Mouse (Mus musculus) erythroblast, embryonic 14.5 days (primary cell): Measurements from ENCODE around the gene Capn5. TPM values are rescaled to one million over a fixed set of nuclear protein-coding genes. Genes with fewer than 3 reads are reported as not detected.
A peak's percentile ranks its signal among the peaks of the same experiment; 100 is the strongest.

Source experiments
- H3K27me3 ChIP-seq: 2 replicates; pipeline ENCODE4 v1.6.1; 2012; ENCODE audit warnings: inconsistent platforms; ENCODE audit not compliant: control insufficient read depth
- H3K36me3 ChIP-seq: 2 replicates; pipeline ENCODE4 v1.6.1; 2012; ENCODE audit warnings: mild to moderate bottlenecking, inconsistent platforms; ENCODE audit not compliant: control insufficient read depth
- H3K4me1 ChIP-seq: 2 replicates; pipeline ENCODE4 v1.6.1; 2012; ENCODE audit warnings: inconsistent platforms; ENCODE audit not compliant: control insufficient read depth
- H3K4me3 ChIP-seq: replicated peaks from 2 replicates; pipeline ENCODE3; 2012; ENCODE audit warnings: moderate library complexity, mild to moderate bottlenecking, inconsistent platforms
- H3K9me3 ChIP-seq: 2 replicates; pipeline ENCODE4 v1.6.1; 2012; ENCODE audit warnings: low read length, inconsistent platforms, mixed read lengths; ENCODE audit not compliant: control insufficient read depth
- GATA1 ChIP-seq: IDR thresholded peaks from 2 replicates; pipeline ENCODE4 v1.6.1; 2012; ENCODE audit warnings: low read length, inconsistent platforms, mixed read lengths
- TAL1 ChIP-seq: IDR thresholded peaks from 3 replicates; pipeline ENCODE4 v1.6.1; 2012; ENCODE audit warnings: low read length, inconsistent platforms, mixed read lengths
- polyA plus RNA-seq: library from polyadenylated mRNA; stranded (reverse); fragments of >175 nt; gene quantifications from 2 replicates; pipeline ENCODE4 v1.2.3, GENCODE M21; 2012

Capn5 gene
- polyA plus RNA-seq, 1 experiment = 6.8 TPM

DNA sequence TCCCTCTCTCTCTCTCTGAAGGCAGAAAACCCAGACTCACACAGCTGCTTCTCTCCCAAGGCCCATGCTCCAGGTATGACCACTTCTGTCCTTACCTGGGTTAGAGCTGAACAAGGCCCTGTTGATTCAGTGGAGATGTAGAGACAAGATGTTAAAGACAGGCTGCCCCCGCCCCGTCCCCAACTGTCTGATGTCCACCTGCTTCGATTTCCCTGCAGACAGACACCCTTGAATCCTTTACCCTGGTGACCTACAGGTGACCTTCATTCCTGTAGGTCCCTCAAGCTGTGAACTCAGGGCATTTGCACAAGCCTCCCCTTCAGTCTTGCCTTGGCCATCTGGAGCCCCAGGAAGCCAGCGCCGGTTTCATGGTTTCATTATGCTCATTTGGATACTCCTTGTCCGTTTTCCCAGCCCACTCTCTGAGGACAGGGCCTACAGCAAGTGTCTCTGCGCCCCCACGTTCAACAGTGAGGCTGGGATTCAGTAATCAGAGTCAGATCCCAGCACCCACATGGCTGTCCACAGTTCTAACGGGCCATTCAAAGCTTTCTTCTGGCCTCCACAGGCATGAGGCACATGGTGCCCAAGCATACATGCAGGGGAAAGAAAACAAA, 13.6 kb downstream of the Capn5 start:
- no peak for TF ChIP-seq TAL1
- TF ChIP-seq GATA1 = no peak
- H3K4me1 ChIP-seq = peaks cover 86% of the 10 kb centered on the region
- no peaks in the 10 kb centered on the region for H3K9me3 ChIP-seq
- peaks cover 86% of the 10 kb centered on the region for H3K36me3 ChIP-seq
- no peak overlapping the region for H3K4me3 ChIP-seq
- H3K27me3 ChIP-seq = no peaks in the 10 kb centered on the region

DNA sequence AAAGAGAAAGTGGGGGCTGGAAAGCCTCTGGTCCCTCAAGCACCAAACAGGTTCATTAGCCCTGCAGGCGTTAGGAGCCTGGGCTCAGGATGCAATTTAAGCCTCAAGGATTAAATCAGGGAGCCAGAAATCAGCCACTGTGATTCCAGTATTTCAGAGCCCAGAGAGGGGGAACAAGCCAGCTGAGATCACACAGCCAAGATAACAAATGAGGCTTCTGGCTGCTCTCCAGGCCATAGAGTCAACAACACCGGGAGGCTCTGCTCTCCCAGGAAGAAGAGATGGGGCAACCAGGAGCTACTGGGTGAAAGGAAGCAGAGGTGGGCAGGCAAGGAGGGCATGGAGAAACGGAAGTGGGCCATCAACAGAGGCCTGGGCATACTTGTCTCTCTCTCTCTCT, 14.4 kb downstream of the Capn5 start:
- no peaks in the 10 kb centered on the region for H3K27me3 ChIP-seq

DNA sequence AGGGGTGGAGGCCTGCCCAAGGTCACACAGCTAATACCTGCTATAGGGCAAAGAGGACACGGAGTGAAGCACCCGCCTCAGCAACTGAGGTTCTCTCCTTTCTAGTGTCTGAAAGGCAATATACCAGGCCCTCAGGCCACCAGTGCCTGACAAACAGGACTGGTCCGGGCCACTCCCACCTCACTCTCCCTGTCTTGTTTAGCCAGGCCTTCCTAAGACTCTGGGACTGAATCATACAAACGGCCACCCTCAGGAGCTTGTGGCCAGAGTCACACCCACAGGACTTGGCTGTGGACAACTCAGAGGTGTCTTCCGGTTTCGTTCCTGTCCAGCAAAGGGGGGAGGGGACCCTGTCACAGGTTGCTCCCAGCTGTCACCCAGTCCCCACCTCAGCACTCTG, 15.8 kb downstream of the Capn5 start:
- H3K36me3 ChIP-seq = peaks cover 94% of the 10 kb centered on the region
- peaks cover 94% of the 10 kb centered on the region for H3K4me1 ChIP-seq
- no peaks in the 10 kb centered on the region for H3K27me3 ChIP-seq
- TF ChIP-seq TAL1 (no peak), GATA1 (no peak)
- no peaks in the 10 kb centered on the region for H3K9me3 ChIP-seq
- H3K4me3 ChIP-seq = no peak overlapping the region

More for the DNA sequence above, 14.4 kb downstream of the Capn5 start:
- Histone ChIP-seq H3K4me1 (peaks cover 87% of the 10 kb centered on the region), H3K4me3 (no peak overlapping the region), H3K9me3 (no peaks in the 10 kb centered on the region), H3K36me3 (peaks cover 88% of the 10 kb centered on the region)
- TF ChIP-seq TAL1 = no peak
- TF ChIP-seq GATA1 = no peak

DNA sequence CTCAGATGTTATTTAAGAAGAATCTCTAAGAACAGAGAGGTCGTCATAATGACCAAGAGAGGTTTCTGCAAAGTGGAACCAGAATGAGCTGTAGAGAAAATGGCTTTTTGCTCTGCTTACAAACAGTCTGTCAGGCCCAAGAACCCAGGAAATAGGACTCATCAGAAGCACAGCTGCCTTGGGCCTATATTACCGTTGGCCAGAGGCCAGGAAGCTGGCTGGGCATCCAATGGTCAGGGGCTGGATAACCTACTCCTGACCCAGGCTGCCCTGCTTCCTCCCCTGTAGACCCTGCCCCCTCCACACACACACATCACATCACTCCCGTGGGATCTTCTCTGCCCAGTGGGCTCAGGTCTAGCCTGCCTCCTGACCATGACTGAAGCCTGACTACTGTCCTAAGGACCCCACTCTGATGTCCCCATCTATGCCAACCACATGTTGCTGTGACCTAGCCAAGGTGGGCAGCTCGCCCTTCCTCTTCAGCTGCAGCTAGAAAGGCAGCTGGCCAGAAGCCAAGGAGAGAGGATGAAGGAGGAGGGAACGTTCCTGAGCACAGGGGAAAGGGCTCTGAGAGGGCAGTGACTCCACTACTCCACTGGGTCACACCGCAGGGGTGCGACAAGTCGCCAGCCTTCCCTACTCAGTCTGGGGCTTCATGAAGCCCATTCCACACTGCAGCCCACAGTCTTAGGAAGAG, 17.9 kb downstream of the Capn5 start:
- Histone ChIP-seq H3K36me3 (peaks cover 96% of the 10 kb centered on the region), H3K4me1 (peaks cover 98% of the 10 kb centered on the region), H3K27me3 (no peaks in the 10 kb centered on the region), H3K9me3 (no peaks in the 10 kb centered on the region), H3K4me3 (no peak overlapping the region)
- no peak for TF ChIP-seq GATA1
- TF ChIP-seq TAL1 = no peak

DNA sequence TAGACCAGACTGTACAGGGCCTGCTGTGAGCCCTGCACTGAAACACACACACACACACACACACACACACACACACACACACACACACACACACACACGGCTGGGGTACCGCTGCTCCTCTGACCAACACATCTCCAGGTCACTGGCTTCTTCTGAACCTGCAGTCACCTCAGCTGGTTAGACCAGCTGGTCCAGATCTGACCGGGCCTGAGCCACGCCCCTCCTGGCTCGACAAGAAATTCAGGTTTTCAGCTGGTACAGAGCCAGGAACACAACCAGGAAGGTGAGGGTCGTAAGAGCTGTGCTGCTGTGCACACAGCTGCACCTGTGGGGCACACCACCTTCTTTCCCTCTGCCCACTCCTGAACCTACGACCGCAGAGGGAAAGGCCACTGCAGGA, 19.6 kb downstream of the Capn5 start:
- peaks cover 87% of the 10 kb centered on the region for H3K4me1 ChIP-seq
- H3K36me3 ChIP-seq = peaks cover 96% of the 10 kb centered on the region
- no peaks in the 10 kb centered on the region for H3K9me3 ChIP-seq

DNA sequence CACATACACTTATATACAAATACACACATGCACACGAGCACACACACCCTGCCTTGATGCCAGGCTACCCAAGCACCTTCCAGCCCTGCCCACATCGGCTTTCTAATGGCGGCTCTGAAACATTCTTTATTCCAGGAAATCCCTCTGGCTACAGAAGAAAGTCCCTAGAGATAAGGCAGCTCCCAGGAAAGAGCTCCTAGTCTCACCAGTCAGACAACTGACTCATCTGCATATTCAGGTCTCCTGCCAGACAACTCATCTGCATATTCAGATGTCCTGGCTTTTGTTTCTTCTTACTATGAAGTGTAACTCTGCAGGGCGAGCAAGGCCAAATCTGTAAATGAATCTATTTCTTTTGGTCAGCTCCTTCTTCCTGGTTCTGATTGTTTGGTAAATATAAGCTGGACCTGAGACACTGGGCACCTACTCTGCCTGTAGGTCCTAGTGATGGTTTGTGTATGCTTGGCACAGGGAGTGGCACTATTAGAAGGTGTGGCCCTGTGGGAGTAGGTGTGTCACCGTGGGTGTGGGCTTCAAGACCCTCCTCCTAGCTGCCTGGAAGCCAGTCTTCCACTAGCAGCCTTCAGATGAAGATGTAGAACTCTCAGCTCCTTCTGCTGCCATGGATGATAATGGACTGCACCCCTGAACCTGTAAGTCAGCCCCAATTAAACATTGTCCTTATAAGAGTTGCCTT, 20.3 kb downstream of the Capn5 start:
- H3K36me3 ChIP-seq = peaks cover 96% of the 10 kb centered on the region
- H3K4me1 ChIP-seq = peaks cover 81% of the 10 kb centered on the region
- no peaks in the 10 kb centered on the region for H3K27me3 ChIP-seq
- no peak for TF ChIP-seq GATA1
- TF ChIP-seq TAL1 = no peak
- peak overlapping the region; percentile 60 for H3K4me3 ChIP-seq
- H3K9me3 ChIP-seq = no peaks in the 10 kb centered on the region

More for the DNA sequence above, 19.6 kb downstream of the Capn5 start:
- H3K4me3 ChIP-seq = peak overlapping the region; percentile 60
- no peaks in the 10 kb centered on the region for H3K27me3 ChIP-seq
- TF ChIP-seq TAL1 = no peak
- no peak for TF ChIP-seq GATA1

DNA sequence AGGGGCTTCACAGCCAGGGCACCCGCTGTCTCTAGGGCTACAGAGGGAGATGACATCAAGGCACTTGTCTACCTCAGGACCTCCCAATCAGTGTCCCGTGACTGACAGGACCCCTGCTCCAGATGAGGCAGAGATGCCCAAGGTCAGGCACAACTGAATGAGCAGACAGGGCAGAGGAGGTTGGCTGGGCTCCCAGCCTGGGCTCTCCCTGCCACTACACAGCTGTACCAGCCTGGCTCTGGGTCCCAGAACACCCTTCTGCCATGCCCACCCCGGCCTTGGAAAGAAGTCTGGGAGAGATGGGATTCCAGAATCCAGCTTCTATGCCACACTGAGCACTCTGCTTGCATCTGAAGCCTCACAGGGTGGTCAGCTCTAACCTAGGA, 21.8 kb downstream of the Capn5 start:
- peaks cover 74% of the 10 kb centered on the region for H3K4me1 ChIP-seq
- H3K27me3 ChIP-seq = no peaks in the 10 kb centered on the region
- no peaks in the 10 kb centered on the region for H3K9me3 ChIP-seq
- no peak overlapping the region for H3K4me3 ChIP-seq
- no peak for TF ChIP-seq GATA1
- TF ChIP-seq TAL1 = no peak
- peaks cover 96% of the 10 kb centered on the region for H3K36me3 ChIP-seq

DNA sequence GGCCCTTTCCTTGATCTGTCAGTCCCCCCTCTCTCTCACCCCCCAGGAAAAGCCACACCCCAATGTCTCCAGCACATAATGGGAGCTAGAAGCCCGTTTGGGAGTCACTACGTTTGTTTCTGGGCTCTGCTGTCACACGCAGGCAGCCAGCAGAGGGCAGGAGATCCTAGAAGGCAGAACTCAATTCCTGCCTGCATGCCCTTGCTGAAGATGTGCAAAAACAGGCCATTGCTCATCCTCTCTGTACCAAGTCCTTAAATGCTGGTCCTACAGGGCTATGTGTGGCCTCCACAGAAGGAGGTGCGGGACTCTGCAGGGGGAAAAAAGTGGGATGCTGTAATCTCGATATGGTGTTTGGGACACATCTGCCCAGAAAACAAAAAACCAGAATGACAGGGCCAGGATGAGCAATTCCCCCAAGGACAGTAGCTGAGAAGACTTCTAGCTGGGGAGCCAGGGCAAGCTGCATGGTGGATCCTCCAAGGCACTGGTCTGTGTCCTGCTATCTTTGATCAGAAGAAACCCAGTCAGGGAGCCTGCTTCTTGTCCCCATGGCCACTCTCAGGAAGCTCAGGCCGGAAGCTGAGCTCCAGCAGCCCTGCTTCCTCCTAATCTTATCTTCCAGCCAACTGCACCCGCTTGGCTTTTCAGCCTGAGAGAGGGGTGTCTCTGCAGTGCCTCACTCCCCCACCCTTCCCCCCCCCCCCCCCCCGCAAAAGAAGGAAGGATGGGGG, 22.4 kb downstream of the Capn5 start:
- H3K4me3 ChIP-seq = no peak overlapping the region
- H3K4me1 ChIP-seq = peaks cover 69% of the 10 kb centered on the region
- H3K9me3 ChIP-seq = no peaks in the 10 kb centered on the region
- H3K36me3 ChIP-seq = peaks cover 95% of the 10 kb centered on the region
- no peaks in the 10 kb centered on the region for H3K27me3 ChIP-seq
- TF ChIP-seq GATA1 (no peak), TAL1 (no peak)

DNA sequence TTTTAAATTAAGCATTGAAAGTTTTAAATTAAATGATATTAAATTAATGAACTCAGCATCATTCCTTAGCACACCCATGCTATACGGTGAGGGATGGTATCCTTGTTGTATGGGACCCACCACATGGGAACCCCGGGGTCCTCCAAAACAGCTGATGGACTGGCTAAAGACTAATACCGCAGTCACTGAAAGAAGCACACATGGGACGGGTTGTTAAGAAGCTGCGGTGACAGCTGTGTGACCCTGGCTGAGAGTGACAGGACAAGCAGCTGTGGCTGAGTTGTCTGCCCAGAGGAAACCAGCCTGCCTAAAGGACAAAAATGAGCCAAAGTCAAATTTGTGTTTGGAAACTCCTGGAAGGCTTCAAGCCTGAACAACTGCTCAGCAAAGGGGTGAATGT, 24.2 kb downstream of the Capn5 start:
- Histone ChIP-seq H3K36me3 (peaks cover 95% of the 10 kb centered on the region), H3K4me3 (no peak overlapping the region), H3K4me1 (peaks cover 58% of the 10 kb centered on the region), H3K27me3 (no peaks in the 10 kb centered on the region), H3K9me3 (no peaks in the 10 kb centered on the region)
- TF ChIP-seq TAL1 (no peak), GATA1 (no peak)
